Mouse (Mus musculus): Measurements from ENCODE around the gene Notum. TPM values are rescaled to one million over a fixed set of nuclear protein-coding genes. Genes with fewer than 3 reads are reported as not detected.
A peak's percentile ranks its signal among the peaks of the same experiment; 100 is the strongest.

The Notum gene
- total and polyA plus RNA-seq, 2 experiments from 2014 or later = 0.08 to 0.27 TPM

DNA sequence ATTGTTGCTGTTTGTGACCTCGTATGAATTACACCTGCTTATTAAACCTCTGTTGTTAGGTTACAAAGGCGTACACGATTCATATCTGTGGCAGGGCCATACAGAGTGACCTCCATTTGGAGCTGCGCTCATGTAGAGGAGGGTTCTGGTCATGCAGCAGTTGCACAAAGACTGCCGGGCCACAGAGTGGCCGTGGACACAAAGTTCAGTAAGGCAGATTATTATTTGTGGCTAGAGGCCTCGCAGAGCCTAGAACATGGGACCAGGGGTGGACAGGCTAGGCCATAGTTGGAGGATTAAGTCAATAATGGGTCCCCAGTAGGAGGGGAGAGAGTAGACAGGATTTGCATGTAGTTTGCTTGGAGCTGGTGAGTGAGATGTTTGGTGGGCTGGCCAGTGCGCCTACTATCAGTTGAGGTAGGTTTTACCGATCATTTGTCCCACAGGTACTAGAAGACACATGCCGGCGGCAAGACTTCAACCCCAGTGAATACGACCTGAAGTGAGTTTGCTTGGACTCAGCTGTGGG is 12.7 kb upstream of the Notum start:
- no peaks in the 10 kb centered on the region for H3K27me3 ChIP-seq (ENCODE audit: control insufficient read depth, insufficient read depth, low read length)
- peak overlapping the region; percentile 87 for H3K27ac ChIP-seq (ENCODE audit: low read depth)
- peak; percentile 3; the same call in 1 of the 2 replicates for ATAC-seq (ENCODE audit: insufficient read depth, low read depth)
- H3K4me2 ChIP-seq (ENCODE audit: low read depth, low read length) = peak overlapping the region; percentile 75
- TF ChIP-seq CTCF (IDR thresholded peaks at IDR 0.05; ENCODE audit: low read depth) (no peak), EP300 (IDR thresholded peaks at IDR 0.05; ENCODE audit: low read depth) (no peak)
- no peaks in the 10 kb centered on the region for H3K9me3 ChIP-seq (replicated peaks; ENCODE audit: control insufficient read depth, low read length)
- 33% methylated on average over 12 of the region's 12 CpGs for WGBS
- H3K9ac ChIP-seq (replicated peaks; ENCODE audit: low read depth, low read length) = peak overlapping the region; percentile 72
- peaks cover 23% of the 10 kb centered on the region for H3K36me3 ChIP-seq (replicated peaks; ENCODE audit: control insufficient read depth, insufficient read depth, low read length)
- no peak for DNase-seq (ENCODE audit: low spot score)
- H3K4me3 ChIP-seq (ENCODE audit: low read depth, low read length) = peak overlapping the region; percentile 92
- peaks cover 12% of the 10 kb centered on the region for H3K4me1 ChIP-seq (ENCODE audit: control insufficient read depth, insufficient read depth)

DNA sequence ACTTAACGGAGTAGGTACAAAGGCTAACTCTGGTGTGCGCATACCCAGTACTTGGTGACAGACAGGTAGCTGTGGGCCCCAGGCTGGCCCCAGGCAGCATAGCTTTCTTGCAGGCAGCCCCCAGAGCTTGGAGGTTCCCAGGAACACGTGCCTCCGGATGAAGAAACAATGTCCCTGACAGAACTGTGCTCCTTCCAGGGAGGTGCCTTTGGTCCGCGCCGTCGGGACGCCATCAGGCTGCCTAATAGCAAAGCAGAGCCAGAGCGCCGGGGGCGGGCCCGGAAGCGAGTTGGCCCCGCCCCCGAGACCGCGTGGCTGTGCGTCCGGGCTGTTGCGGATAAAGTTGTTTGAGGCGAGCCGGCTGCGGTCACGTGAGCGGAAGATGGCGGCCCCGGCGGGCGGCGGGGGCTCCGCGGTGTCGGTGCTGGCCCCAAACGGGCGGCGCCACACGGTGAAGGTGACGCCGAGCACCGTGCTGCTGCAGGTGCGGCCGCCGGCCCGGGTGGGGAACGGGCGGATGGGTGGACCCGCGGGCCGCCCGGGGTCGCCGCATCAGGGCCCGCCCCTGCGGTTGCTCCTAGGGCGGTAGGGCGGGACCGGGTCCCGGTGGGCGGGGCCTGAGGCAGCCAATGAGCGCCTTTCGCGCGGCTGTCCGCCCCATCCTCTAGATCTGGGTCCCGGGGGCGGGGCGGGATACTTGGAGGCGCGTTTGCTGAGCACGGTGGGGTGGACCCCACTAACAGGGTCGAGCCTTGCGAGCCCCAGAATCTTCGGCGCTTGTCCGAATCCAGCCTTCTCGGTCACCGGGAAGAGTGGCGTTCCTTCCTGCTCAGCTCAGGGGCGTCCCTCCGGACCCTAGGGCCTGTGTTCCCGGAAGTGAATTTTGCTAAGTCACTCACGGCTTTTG is 12.0 kb upstream of the Notum start, which contains the start of gene Aspscr1:
TSS of gene Aspscr1 (plus strand) at position 287 of the 907 bp plus-strand sequence.
- Histone ChIP-seq H3K4me1 (ENCODE audit: control insufficient read depth, insufficient read depth) (peaks cover 12% of the 10 kb centered on the region), H3K9ac (replicated peaks; ENCODE audit: low read depth, low read length) (peak within 1 kb of the TSS; percentile 72), H3K4me3 (ENCODE audit: low read depth, low read length) (peak within 1 kb of the TSS; percentile 92), H3K9me3 (replicated peaks; ENCODE audit: control insufficient read depth, low read length) (no peaks in the 10 kb centered on the region), H3K27me3 (ENCODE audit: control insufficient read depth, insufficient read depth, low read length) (no peaks in the 10 kb centered on the region), H3K36me3 (replicated peaks; ENCODE audit: control insufficient read depth, insufficient read depth, low read length) (peaks cover 16% of the 10 kb centered on the region), H3K27ac (ENCODE audit: low read depth) (peak within 1 kb of the TSS; percentile 87), H3K4me2 (ENCODE audit: low read depth, low read length) (peak within 1 kb of the TSS; percentile 75)
- peak; percentile 97 for ATAC-seq (ENCODE audit: insufficient read depth, low read depth)
- under 1% methylated on average over 73 of the region's 83 CpGs for WGBS
- TF ChIP-seq EP300 (IDR thresholded peaks at IDR 0.05; ENCODE audit: low read depth) (no peak), CTCF (IDR thresholded peaks at IDR 0.05; ENCODE audit: low read depth) (no peak)
- DNase-seq (ENCODE audit: low spot score) = peak; percentile 94

DNA sequence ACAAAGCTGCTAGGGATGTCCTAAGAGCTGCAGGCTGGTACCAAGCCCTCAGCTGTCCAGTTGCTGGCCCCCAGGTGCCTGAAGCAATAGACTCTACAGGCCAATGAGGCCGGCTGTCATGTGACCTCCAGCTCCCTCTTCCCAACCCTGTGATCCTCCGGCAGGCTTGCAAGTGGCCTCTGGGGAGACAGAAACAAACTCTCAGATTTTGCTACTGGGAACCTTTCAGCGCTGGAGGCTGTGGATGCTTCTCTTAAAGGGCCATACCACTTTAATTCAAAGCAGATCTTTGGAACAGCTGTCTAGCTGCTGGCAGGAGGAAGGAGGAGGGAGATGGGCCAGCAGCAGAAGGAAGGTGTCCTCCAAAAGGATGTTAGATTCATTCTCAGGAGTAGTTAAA is 5.6 kb upstream of the Notum start:
- no peak for DNase-seq (ENCODE audit: low spot score)
- H3K9ac ChIP-seq (replicated peaks; ENCODE audit: low read depth, low read length) = no peak overlapping the region
- H3K4me1 ChIP-seq (ENCODE audit: control insufficient read depth, insufficient read depth) = no peaks in the 10 kb centered on the region; the same call in 1 of the 2 replicates
- no peak for TF ChIP-seq EP300 (IDR thresholded peaks at IDR 0.05; ENCODE audit: low read depth)
- TF ChIP-seq CTCF (IDR thresholded peaks at IDR 0.05; ENCODE audit: low read depth) = no peak
- no peak for ATAC-seq (ENCODE audit: insufficient read depth, low read depth)
- H3K27me3 ChIP-seq (ENCODE audit: control insufficient read depth, insufficient read depth, low read length) = peaks cover 31% of the 10 kb centered on the region
- 13% methylated on average over 3 of the region's 3 CpGs for WGBS
- no peak overlapping the region for H3K27ac ChIP-seq (ENCODE audit: low read depth)
- H3K36me3 ChIP-seq (replicated peaks; ENCODE audit: control insufficient read depth, insufficient read depth, low read length) = no peaks in the 10 kb centered on the region
- H3K4me2 ChIP-seq (ENCODE audit: low read depth, low read length) = no peak overlapping the region
- no peak overlapping the region for H3K4me3 ChIP-seq (ENCODE audit: low read depth, low read length)
- H3K9me3 ChIP-seq (replicated peaks; ENCODE audit: control insufficient read depth, low read length) = no peaks in the 10 kb centered on the region

DNA sequence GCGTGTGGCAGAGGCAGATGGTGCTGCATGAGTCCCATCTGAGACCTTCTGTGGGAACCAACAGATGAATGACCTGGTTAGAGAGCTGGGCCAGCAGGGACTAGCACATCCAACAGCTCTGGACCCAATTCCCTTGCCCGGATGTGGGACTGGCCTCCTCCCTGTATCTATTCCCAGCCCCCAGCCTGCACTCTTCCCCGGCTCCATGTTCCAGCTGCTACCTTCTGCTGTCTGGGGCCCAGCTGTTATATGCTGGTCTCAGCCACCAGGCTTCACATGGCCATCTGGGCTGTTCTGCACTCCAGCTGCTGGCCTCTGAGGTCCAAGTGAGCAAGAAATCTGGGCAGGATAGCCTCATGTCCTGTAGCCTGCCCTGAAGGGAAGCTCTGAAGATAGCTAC is 4.4 kb upstream of the Notum start:
- TF ChIP-seq CTCF (IDR thresholded peaks at IDR 0.05; ENCODE audit: low read depth) (no peak), EP300 (IDR thresholded peaks at IDR 0.05; ENCODE audit: low read depth) (no peak)
- ATAC-seq (ENCODE audit: insufficient read depth, low read depth) = peak; percentile 47
- no peaks in the 10 kb centered on the region for H3K36me3 ChIP-seq (replicated peaks; ENCODE audit: control insufficient read depth, insufficient read depth, low read length)
- H3K4me1 ChIP-seq (ENCODE audit: control insufficient read depth, insufficient read depth) = peaks cover 8% of the 10 kb centered on the region
- no peak for DNase-seq (ENCODE audit: low spot score)
- WGBS = 53% methylated on average over 3 of the region's 3 CpGs
- peaks cover 43% of the 10 kb centered on the region for H3K27me3 ChIP-seq (ENCODE audit: control insufficient read depth, insufficient read depth, low read length)
- no peak overlapping the region for H3K27ac ChIP-seq (ENCODE audit: low read depth)
- H3K9ac ChIP-seq (replicated peaks; ENCODE audit: low read depth, low read length) = no peak overlapping the region
- no peak overlapping the region for H3K4me2 ChIP-seq (ENCODE audit: low read depth, low read length)
- no peaks in the 10 kb centered on the region for H3K9me3 ChIP-seq (replicated peaks; ENCODE audit: control insufficient read depth, low read length)
- H3K4me3 ChIP-seq (ENCODE audit: low read depth, low read length) = no peak overlapping the region

DNA sequence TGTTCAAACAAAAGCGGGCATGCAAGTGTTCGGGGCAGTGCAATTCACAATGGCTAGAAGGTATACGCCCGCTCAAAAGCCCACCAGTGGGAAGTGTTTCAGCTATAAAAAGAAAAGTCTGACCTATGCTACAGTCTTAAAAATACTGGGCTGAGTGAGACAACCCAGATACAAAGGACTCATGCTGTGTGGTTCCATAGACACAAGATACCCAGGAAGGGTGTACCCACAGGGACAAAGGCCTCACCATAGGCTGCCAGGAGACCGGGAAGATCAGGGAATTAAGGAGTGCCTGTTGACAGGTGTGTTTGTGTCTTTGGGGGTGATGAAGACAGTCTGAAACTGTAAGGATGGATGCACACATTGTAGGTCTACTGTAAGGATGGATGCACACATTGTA is 2.7 kb upstream of the Notum start:
- Histone ChIP-seq H3K27me3 (ENCODE audit: control insufficient read depth, insufficient read depth, low read length) (peaks cover 60% of the 10 kb centered on the region), H3K4me2 (ENCODE audit: low read depth, low read length) (no peak overlapping the region), H3K27ac (ENCODE audit: low read depth) (no peak overlapping the region), H3K36me3 (replicated peaks; ENCODE audit: control insufficient read depth, insufficient read depth, low read length) (no peaks in the 10 kb centered on the region), H3K4me1 (ENCODE audit: control insufficient read depth, insufficient read depth) (peaks cover 12% of the 10 kb centered on the region), H3K4me3 (ENCODE audit: low read depth, low read length) (no peak overlapping the region), H3K9me3 (replicated peaks; ENCODE audit: control insufficient read depth, low read length) (no peaks in the 10 kb centered on the region), H3K9ac (replicated peaks; ENCODE audit: low read depth, low read length) (no peak overlapping the region)
- TF ChIP-seq CTCF (IDR thresholded peaks at IDR 0.05; ENCODE audit: low read depth) = no peak
- no peak for DNase-seq (ENCODE audit: low spot score)
- WGBS = 88% methylated on average over 5 of the region's 5 CpGs
- no peak for ATAC-seq (ENCODE audit: insufficient read depth, low read depth)

Data from heart, postnatal 0 days (tissue).